Mouse (Mus musculus) heart, embryonic 16.5 days (tissue): ENCODE results near the gene Mipol1. TPM values are rescaled to one million over a fixed set of nuclear protein-coding genes. Genes with fewer than 3 reads are reported as not detected.
"Not testable (repeated sequence)": the region's sequence is repeated elsewhere in the genome, so short reads cannot be mapped to it uniquely, and the experiment has no call there.

Experiments
- ATAC-seq: fragments of 200-750 bp; cut with Nextera tagmentation; replicated peaks from 2 replicates; pipeline ENCODE4 v1.8.0; 2017; ENCODE audit warnings: moderate number of reproducible peaks; ENCODE audit not compliant: insufficient read depth, low FRiP score; ENCODE audit errors: extremely low read depth
- H3K27ac ChIP-seq: fragments of 300-500 bp; sonication (generic); 2 replicates; pipeline ENCODE4 v1.5.1; 2014; ENCODE audit warnings: mild to moderate bottlenecking, low read length, control low read depth, moderate library complexity
- H3K27me3 ChIP-seq: fragments of 300-500 bp; sonication (generic); 2 replicates; pipeline ENCODE4 v1.6.1; 2014; ENCODE audit warnings: low read length, mixed read lengths; ENCODE audit not compliant: control insufficient read depth, insufficient read depth
- H3K36me3 ChIP-seq: fragments of 300-500 bp; sonication (generic); 2 replicates; pipeline ENCODE4 v1.6.1; 2014; ENCODE audit not compliant: control insufficient read depth, insufficient read depth
- H3K4me1 ChIP-seq: fragments of 300-500 bp; sonication (generic); 2 replicates; pipeline ENCODE4 v1.6.1; 2014; ENCODE audit warnings: low read length, mixed read lengths; ENCODE audit not compliant: control insufficient read depth, insufficient read depth
- H3K4me2 ChIP-seq: fragments of 300-500 bp; sonication (generic); 2 replicates; pipeline ENCODE4 v1.6.1; 2014; ENCODE audit warnings: low read depth, mild to moderate bottlenecking, control low read depth, low read length
- H3K4me3 ChIP-seq: fragments of 300-500 bp; sonication (generic); 2 replicates; pipeline ENCODE4 v1.5.1; 2014; ENCODE audit warnings: mild to moderate bottlenecking, control low read depth, low read length
- H3K9ac ChIP-seq: fragments of 300-500 bp; sonication (generic); 2 replicates; pipeline ENCODE4 v1.6.1; 2014; ENCODE audit warnings: low read length, control low read depth
- H3K9me3 ChIP-seq: fragments of 300-500 bp; sonication (generic); replicated peaks from 2 replicates; pipeline ENCODE4 v1.6.1; 2016; ENCODE audit warnings: low read length; ENCODE audit not compliant: control insufficient read depth
- WGBS: fragments of 180-500 bp; shearing (Covaris S2); extraction: QIAGEN DNeasy Blood & Tissue Kit; methylation state at CpG from one replicate; pipeline ENCODE4 v1.1.7; 2014; 5-methylcytosine and 5-hydroxymethylcytosine counted together
- polyA plus RNA-seq: library from polyadenylated mRNA; unstranded; fragments of >200 nt; fragmentation: Nextera tagmentation; extraction: Ambion mirVana; gene quantifications from 2 replicates; pipeline ENCODE4 v1.2.1, GENCODE M21; 2015

Mipol1 gene
- polyA plus RNA-seq, 1 experiment from 2014 or later: 8.0 TPM

- ATAC-seq: no peak
- Histone ChIP-seq H3K4me2 (peak within 1 kb of the TSS; percentile 90), H3K36me3 (no peaks in the 10 kb centered on the region), H3K4me1 (no peaks in the 10 kb centered on the region), H3K4me3 (peak within 1 kb of the TSS; percentile 56), H3K9me3 (no peaks in the 10 kb centered on the region), H3K9ac (peak within 1 kb of the TSS; percentile 67), H3K27ac (no peak within 1 kb of the TSS), H3K27me3 (peaks cover 4% of the 10 kb centered on the region; the same call in 1 of the 2 replicates)
- WGBS: 76% methylated on average over 10 of the region's 10 CpGs
Measured at GRCm38 (mm10) chr12:57197363-57198026, 32.7 kb upstream of the Mipol1 start, which contains the start of gene Slc25a21. Slc25a21 (minus strand) TSS chr12:57197472.

- Histone ChIP-seq H3K4me1 (no peaks in the 10 kb centered on the region), H3K27ac (no peak overlapping the region), H3K36me3 (no peaks in the 10 kb centered on the region), H3K9me3 (no peaks in the 10 kb centered on the region), H3K4me2 (no peak overlapping the region), H3K9ac (no peak overlapping the region), H3K27me3 (peaks cover 4% of the 10 kb centered on the region; the same call in 1 of the 2 replicates), H3K4me3 (no peak overlapping the region)
- ATAC-seq: no peak; the same call in 1 of the 2 replicates
Measured at GRCm38 (mm10) chr12:57198269-57198668, 32.0 kb upstream of the Mipol1 start.

- no peaks in the 10 kb centered on the region for H3K9me3 ChIP-seq
- no peak for ATAC-seq
- 82% methylated on average over 2 of the region's 2 CpGs for WGBS
Measured at GRCm38 (mm10) chr12:57199427-57199826, 30.8 kb upstream of the Mipol1 start.

GRCm38 (mm10) chr12:57201901-57202300, 28.3 kb upstream of the Mipol1 start:
- H3K27ac ChIP-seq: no peak overlapping the region
- no peak for ATAC-seq
- 79% methylated on average over 3 of the region's 3 CpGs for WGBS
- H3K9ac ChIP-seq: no peak overlapping the region
- H3K36me3 ChIP-seq: no peaks in the 10 kb centered on the region
- 0 out of 2 replicates have a peak, but pooled peaks cover 4% of the 10 kb centered on the region for H3K27me3 ChIP-seq
- H3K9me3 ChIP-seq: no peaks in the 10 kb centered on the region
- H3K4me1 ChIP-seq: no peaks in the 10 kb centered on the region
- H3K4me2 ChIP-seq: no peak overlapping the region
- H3K4me3 ChIP-seq: no peak overlapping the region

More at GRCm38 (mm10) chr12:57199427-57199826, 30.8 kb upstream of the Mipol1 start:
- peaks cover 4% of the 10 kb centered on the region; the same call in 1 of the 2 replicates for H3K27me3 ChIP-seq
- no peak overlapping the region for H3K4me2 ChIP-seq
- H3K9ac ChIP-seq: no peak overlapping the region
- no peaks in the 10 kb centered on the region for H3K36me3 ChIP-seq
- H3K27ac ChIP-seq: no peak overlapping the region
- no peaks in the 10 kb centered on the region for H3K4me1 ChIP-seq
- H3K4me3 ChIP-seq: no peak overlapping the region

- H3K27ac ChIP-seq: no peak overlapping the region
- no peak overlapping the region for H3K4me2 ChIP-seq
- 70% methylated on average over 4 of the region's 4 CpGs for WGBS
- no peaks in the 10 kb centered on the region for H3K9me3 ChIP-seq
- no peak overlapping the region for H3K9ac ChIP-seq
- no peaks in the 10 kb centered on the region for H3K27me3 ChIP-seq
- no peaks in the 10 kb centered on the region for H3K36me3 ChIP-seq
- no peak for ATAC-seq
- no peak overlapping the region for H3K4me3 ChIP-seq
- no peaks in the 10 kb centered on the region for H3K4me1 ChIP-seq
Measured at GRCm38 (mm10) chr12:57204276-57204851, 25.9 kb upstream of the Mipol1 start.

GRCm38 (mm10) chr12:57211353-57212311, 18.6 kb upstream of the Mipol1 start:
- 6% methylated on average over 30 of the region's 30 CpGs for WGBS
- H3K4me1 ChIP-seq: no peaks in the 10 kb centered on the region
- H3K9me3 ChIP-seq: no peaks in the 10 kb centered on the region
- H3K9ac ChIP-seq: peak overlapping the region; percentile 73
- H3K4me2 ChIP-seq: peak overlapping the region; percentile 74
- ATAC-seq: peak; percentile 69
- H3K4me3 ChIP-seq: peak overlapping the region; percentile 59
- no peaks in the 10 kb centered on the region for H3K36me3 ChIP-seq
- no peaks in the 10 kb centered on the region for H3K27me3 ChIP-seq
- H3K27ac ChIP-seq: peak overlapping the region; percentile 15

GRCm38 (mm10) chr12:57212463-57212862, 17.8 kb upstream of the Mipol1 start:
- H3K9ac ChIP-seq, H3K27ac ChIP-seq, H3K4me2 ChIP-seq, H3K4me3 ChIP-seq, H3K27me3 ChIP-seq, ATAC-seq, H3K36me3 ChIP-seq, H3K4me1 ChIP-seq, H3K9me3 ChIP-seq: not testable (repeated sequence)
- 90% methylated on average over 5 of the region's 5 CpGs for WGBS

- no peak for ATAC-seq
- WGBS: 79% methylated on average over 9 of the region's 9 CpGs
- Histone ChIP-seq H3K27me3 (no peaks in the 10 kb centered on the region), H3K9ac (no peak overlapping the region), H3K4me2 (no peak overlapping the region), H3K36me3 (no peaks in the 10 kb centered on the region), H3K9me3 (no peaks in the 10 kb centered on the region), H3K4me1 (peaks cover 3% of the 10 kb centered on the region; the same call in 1 of the 2 replicates), H3K4me3 (no peak overlapping the region), H3K27ac (no peak overlapping the region)
Measured at GRCm38 (mm10) chr12:57226411-57226810, 3.8 kb upstream of the Mipol1 start.
